Mouse (Mus musculus): Measurements from ENCODE around the gene Cwf19l1.

DNA sequence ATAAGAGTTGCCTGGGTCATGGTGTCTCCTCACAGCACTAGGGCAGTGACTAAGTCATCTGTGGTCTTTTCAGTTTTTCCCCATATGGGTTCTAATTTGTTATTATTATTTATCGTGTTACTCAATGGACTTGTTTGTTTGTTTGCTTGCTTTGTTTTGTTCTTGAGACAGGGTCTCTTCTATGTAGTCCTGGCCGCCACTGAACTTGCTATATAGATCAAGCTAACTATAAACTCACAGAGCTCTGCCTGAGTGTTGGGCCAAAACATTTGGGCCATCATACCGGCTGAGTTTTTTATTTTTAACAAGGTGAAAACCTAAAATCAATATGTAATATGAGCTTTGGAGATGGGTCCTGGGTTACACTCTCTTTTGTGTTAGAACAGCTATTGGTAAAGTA, 23.7 kb upstream of the Cwf19l1 start:
- TF ChIP-seq CTCF (IDR thresholded peaks at IDR 0.05; ENCODE audit: low read depth, low read length) (no peak), POLR2A (IDR thresholded peaks at IDR 0.05; ENCODE audit: extremely low read depth, insufficient read depth, low read length) (no peak)
